Mouse (Mus musculus) liver, postnatal 0 days (tissue): ENCODE results near the gene Cyp8b1.

ENCODE experiments used
- CTCF ChIP-seq: sonication (generic); IDR thresholded peaks from 2 replicates; pipeline ENCODE4 v1.5.1; 2016; ENCODE audit warnings: antibody characterized with exemption, low read depth
- EP300 ChIP-seq: IDR thresholded peaks from 2 replicates; pipeline ENCODE4 v1.6.1; 2016; ENCODE audit warnings: antibody characterized with exemption, low read depth, mild to moderate bottlenecking

DNA sequence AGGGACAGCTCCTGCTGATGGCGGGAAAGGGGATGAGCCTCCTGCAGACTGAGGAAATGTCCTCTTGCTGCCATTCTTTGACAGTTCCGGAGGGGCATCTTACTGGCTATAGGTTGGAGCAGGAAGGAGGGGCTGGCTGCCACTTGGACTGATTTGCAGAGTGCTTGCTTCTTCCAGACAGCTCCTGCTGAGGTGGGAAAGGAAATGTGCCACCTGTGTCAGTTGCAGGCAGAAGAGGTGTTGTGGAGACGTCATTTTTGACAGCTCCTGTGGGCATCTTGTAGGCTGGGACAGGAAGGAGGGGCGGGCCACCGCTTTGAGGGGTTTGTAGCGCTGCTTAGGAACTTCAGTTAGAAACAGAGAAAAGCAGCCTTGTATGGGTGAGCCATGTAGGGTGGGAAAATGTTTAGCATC is 21.4 kb upstream of the Cyp8b1 start:
- TF ChIP-seq CTCF = no peak
- TF ChIP-seq EP300 = no peak
